Mouse (Mus musculus) kidney, adult 9 months (tissue): ENCODE results near the gene Nop53.

Experiments
- DNase-seq: peaks from one replicate; pipeline ENCODE4 v3.0.0; 2022

Nop53 gene

GRCm38 (mm10) chr7:15945721-15946536 is at the start of gene Nop53:
TSS of gene Nop53 (minus strand) at chr7:15946074.
- peak; percentile 98 for DNase-seq

DNA sequence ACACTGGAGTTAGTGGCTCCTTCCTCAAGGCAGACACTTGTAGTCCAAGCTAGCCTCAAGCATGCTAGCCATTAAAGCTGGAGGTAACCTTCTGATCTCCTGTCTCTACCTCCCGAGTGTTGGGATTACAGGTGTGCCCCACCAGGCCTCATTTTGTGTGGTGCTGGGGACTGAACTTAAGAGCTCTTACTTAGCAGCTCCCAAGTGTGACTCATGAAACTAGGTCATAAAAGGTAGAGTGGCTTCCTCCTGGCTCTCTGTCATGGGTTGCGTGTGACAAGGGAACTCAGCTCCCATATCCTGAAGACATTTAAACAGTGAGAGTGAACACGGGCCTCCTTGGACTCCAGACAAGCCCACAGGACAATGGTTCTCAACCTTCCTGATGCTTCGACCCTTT is 47.9 kb upstream of the Nop53 start:
- DNase-seq = no peak

DNA sequence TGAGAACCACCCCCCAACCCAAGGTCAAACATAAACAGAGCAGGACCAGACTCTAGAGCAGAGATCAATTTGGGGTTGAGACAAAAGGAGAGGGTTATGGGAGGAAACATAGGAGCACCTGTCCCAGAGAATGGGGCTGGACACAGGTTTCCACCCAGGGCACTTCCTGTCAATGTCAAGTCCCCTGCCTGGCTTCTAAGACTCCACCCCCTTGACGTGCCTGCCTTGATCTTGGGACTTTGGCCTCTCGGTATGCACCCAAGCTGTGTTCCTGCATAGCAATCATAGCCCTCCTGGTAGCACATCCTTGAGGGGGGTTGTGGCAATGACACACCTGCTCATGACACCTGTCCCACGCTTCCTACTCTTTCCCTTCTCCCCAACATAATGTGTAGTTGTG is 47.3 kb upstream of the Nop53 start:
- peak; percentile 92 for DNase-seq

DNA sequence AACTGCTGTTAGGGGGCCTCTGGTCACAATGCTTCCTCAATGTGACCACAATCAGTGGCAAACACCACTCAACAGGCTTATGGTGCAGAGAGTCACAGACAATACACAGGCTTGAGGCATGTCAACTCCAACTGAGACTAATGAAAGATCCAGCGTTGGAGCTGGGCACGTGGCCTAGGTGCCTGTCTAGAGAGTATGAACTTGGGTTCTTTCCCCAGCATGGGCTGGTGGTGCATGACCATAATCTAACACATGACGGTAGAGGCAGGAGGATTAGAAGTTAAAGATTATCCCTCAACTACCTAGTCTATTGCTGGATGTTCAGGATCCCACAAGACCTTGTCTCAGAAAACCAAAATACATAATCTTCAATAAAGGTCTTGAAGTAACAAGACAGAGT is 45.9 kb upstream of the Nop53 start:
- peak; percentile 73 for DNase-seq

GRCm38 (mm10) chr7:15987661-15988356 is 41.9 kb upstream of the Nop53 start:
- DNase-seq = peak; percentile 52

DNA sequence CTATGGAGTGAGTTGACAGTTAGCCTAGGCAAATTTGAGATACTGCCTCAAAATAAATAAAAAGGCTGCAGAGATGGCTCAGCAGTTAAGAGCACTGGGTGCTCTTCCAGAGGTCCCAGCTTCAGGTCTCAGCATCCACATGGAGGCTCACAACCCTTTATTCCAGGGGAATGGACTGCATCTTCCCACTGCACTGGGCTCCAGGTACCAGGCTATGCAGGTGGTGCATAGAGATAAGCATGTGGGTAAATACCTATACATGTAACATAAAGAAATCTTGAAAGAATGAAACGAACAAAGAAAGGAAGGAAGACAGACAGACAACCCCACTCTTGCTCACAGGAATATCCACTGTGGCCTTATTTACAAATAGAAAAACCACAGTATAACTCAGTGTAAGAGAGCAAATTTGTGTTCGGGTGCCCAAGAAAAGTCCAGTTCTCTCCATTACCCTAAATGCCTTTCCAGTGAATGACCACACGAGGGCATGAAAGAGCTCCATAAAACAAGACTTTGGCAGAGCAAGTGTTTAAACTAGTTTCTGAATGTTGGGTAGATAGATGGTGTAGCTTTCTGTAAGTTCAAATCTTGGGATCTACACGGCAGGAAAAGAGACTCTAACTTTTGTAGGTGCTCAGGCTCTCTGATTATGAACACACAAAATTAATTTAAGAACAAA is 37.0 kb upstream of the Nop53 start:
- DNase-seq = peak; percentile 65

DNA sequence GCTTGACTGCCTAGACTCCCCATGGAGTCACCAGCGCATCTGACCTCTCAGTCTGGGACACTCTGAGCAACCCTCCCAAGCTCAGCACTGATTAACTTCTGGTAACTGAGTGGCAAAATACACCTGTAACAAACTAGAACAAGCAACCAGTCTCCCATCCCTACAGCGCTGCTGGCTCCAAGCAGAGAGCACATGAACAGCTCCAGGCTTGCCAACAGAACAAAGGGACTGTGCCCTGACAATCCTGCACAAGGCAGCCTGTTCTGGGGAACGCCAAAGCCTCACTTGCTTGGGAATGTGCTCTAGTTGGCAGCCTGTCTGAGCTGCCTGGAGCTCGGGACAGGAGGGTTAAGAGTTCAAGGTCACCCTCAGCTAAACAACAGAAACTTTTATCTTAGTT is 35.7 kb upstream of the Nop53 start:
- peak; percentile 95 for DNase-seq

DNA sequence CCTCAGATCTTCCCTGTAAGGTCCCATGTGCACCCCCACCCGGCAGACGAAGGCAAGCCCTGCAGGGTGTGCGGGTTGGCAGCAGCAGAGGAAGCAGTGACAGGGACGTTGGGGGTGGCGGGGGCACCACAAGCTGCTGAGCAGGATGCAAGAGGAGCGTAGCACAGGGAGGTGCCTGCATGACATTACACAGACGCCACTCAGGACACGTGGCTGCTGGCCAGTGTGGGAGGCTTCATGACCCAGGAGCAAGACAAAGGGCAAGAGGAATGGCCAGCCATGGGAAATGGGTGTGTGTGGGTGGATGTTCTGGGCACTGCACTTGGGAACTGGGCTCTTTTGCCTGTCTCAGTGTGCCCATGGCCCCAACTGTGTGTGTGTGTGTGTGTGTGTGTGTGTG is 34.4 kb upstream of the Nop53 start:
- DNase-seq = peak; percentile 83

DNA sequence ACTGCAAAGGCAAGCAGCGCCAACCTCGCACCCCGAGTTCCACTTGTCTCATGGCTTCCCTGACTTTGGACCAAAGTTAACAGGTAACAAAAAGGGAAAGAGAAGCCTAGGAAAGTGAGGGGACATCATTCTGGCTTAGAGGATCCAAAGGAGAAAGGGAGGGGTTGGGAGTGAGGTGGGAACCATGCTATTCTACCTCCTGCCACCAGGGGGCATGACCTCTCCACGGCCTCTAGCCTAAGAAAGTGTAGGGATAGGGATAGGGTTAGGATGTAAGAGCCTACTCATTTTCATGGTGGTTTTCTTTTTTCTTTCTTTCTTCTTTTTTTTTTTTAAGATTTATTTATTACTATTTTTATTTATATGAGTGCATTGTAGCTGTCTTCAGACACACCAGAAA is 30.0 kb upstream of the Nop53 start:
- DNase-seq = peak; percentile 54

DNA sequence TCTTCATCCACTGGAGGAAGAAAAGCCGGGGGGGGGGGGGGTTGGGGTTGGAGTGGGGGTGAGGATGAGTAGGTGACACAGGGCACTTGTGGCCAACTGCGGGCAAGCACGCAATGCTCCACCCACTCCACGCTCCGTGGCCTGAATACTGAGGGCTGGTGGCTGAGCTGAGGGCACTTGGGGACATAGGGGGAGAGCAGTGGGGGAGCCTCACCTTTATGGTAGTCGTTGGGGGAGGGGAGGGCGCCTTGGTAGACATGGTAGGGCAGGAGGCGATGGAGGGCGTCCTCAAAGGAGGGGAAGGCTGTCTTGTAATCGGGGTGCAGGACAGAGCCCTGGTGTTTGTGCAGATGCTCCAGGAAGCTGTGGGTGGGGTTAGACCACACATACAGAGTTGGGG is 29.6 kb upstream of the Nop53 start:
- DNase-seq = no peak

DNA sequence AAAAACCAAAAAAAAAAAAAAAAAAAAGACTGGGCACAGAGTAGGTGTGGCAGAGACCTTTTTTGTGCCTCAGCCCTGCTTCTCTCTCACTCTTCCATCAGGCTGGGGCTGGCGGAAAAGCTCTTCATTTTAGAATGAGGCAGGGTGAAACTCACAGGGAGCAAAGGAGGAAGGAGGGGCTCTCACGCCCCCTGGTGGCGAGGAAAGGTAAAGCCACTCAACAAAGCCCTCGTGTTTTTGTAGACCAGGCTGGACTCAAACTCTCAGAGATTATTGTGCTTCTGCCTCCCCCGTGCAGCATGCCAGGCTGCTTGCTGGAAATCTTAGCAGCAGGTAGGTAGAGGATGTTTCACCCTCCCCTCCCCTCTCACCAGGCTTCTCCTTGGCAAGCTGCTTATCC is 28.8 kb upstream of the Nop53 start:
- DNase-seq = peak; percentile 66

DNA sequence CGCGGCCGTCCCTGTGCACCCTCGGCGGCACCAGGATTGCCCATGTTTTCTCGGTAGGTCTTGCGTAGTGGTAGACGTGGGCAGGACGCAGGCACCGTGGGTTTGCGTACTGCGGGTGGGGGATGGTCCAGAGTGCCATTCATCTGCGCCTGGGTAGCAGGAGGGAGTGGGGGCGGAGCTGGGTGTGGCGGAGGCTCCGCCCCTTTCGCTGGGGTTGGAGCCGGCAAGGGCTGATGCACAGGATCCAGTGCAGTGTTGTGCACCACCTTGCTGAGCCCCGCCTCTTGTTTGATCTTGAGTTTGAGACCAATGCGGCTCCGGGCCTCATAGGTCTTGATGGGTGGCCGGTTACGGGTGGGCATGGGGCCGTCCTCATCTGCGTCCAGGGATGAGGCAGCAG is 26.4 kb upstream of the Nop53 start:
- DNase-seq = no peak

DNA sequence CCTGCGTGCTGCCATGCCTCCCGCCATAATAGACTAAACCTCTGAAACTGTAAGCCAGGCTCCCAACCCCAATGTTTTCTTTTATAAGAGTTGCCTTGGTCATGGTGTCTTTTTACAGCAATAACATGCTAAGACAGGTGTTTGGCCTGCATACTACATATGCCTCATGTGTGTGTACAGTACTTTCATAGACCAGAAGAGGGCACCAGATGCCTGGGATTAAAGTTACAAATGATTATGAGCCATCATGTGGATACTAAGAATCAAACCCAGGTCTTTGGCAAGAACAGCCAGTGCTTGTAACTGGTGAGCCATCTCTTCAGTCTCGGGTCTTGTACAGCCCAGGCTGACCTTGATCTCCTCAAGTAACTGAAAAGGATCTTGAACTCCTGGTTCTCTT is 23.8 kb upstream of the Nop53 start:
- DNase-seq = no peak

DNA sequence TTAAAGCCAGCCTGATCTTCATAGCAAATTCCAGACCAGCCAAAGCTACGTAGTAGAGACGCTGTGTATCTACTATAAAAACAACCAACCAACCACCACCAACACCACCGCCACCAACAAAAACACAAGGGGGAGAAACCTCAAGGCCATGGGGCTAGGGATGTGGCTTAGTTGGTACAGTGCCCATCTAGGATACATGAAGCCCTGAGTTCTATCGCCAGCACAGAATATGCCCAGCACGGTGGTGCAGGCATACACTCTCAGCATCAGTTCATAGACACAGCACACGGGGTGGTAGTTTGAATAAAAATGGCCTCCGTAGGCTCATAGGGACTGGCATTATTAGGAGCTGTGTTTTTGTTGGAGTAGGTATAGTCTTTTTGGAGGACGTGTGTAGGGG is 22.4 kb upstream of the Nop53 start:
- no peak for DNase-seq

- DNase-seq = peak; percentile 57
Measured at GRCm38 (mm10) chr7:15967312-15967711, 21.4 kb upstream of the Nop53 start, which contains the start of gene Ehd2. TSS of gene Ehd2 (minus strand) at chr7:15967567.

- no peak for DNase-seq
Measured at GRCm38 (mm10) chr7:15966489-15966888, 20.6 kb upstream of the Nop53 start.

DNA sequence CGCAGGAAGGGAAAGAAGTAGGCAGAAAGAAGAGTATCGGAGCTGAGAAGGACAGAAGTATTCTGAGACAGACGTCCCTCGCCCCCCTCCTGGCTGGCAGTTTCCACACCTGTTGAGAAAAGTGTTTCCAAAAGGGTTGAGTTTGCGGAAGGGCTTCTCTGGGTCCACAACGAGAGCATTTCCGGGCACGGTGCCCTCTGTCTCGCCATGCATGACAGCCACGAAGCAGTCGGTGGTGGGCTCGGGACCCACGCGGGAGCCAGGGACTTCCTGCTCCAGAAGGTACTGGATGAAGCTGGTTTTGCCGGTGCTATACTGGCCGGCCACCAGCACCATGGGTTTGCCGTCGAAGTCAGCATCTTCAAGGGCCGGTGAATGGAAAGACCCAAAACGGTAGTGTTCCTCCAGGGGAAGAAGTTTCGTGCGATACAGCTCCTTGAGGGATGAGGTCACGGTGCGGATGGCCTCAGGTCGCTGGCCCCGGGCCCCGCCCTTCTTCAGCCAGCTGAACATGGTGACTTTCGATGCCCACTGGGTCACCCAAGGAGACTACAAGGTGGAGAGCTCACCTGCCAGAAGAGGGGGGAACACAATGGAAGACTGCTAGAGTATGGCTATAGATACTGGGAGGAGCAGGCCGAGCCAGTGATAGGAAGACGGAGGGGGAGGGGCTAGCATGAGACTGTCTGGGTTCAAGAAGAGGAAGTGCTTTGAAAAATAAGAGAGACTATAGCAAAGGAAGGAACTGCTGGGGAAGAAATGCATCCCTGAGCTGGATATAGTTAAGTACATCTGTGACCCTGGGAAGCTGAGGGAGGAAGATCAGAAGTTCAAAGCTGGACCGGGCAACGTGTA is 18.2 kb upstream of the Nop53 start:
- DNase-seq = no peak

GRCm38 (mm10) chr7:15962311-15963288 is 16.7 kb upstream of the Nop53 start:
- DNase-seq = peak; percentile 86

DNA sequence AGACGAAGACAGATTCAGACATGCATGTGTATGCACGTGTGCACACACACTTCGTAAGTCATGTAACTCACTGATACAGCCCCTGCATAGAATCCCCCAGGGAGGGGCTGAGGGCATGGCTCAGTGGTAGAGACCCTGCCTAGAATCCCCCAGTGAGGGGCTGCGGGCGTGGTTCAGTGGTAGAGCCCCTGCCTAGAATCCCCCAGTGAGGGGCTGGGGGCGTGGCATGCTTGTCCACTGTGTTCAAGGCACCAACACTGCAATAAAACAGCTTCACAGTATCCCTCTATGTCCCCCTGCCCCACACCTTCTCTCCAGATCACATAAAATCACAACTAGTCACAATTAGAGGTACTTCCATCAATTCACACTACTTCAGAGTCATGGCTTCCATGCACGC is 15.9 kb upstream of the Nop53 start:
- DNase-seq = no peak

GRCm38 (mm10) chr7:15961239-15961638 is 15.4 kb upstream of the Nop53 start:
- DNase-seq = no peak

GRCm38 (mm10) chr7:15960691-15961090 is 14.8 kb upstream of the Nop53 start:
- no peak for DNase-seq

DNA sequence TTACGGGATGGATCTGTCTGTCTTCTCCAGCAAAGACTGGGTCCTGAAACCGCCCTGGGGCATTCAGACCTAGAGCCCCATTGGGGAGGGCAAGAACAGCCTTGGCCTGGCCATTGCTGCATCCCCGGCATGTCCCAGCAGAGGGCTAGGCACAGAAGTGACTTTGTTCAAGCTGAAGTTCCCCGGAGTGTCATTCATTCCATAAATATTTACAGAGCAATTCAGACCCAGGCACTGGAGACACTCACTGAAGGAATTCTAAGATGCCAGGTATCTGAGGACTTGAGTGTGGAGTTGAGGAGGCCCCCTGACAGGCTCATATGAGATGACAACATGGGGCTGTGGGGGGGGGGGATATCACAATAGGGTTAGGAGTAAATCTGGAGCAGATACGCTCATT is 10.3 kb upstream of the Nop53 start:
- no peak for DNase-seq
